Mouse (Mus musculus) thymus, postnatal 4 days (tissue): Measurements from ENCODE around the gene Ear14.
"Not testable (repeated sequence)": the region's sequence is repeated elsewhere in the genome, so short reads cannot be mapped to it uniquely, and the experiment has no call there.

ENCODE experiments used
- DNase-seq: peaks from one replicate; pipeline ENCODE4 v3.0.0; 2021

Ear14 gene

DNA sequence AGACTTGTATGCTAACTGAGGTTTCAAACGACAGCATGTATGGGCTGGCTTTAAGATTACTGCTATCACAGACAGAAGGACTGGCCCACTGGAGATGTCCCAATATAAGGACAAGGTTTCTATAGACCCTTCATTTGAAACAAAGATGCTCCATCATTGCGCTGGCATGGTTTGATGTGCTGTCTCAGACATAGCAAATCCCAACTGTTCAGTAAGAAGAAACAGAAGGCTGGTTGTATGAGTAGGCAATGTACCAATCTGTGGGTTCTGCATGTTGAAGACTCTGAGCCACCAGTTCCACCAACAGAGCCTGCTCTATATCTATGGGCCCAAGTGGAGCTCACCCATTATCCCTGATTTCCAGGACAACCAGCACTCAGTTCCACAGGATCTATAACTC, at the start of gene Ear14:
Ear14 (plus strand) TSS at position 277 of the 400 bp plus-strand sequence.
- DNase-seq, result no peak

DNA sequence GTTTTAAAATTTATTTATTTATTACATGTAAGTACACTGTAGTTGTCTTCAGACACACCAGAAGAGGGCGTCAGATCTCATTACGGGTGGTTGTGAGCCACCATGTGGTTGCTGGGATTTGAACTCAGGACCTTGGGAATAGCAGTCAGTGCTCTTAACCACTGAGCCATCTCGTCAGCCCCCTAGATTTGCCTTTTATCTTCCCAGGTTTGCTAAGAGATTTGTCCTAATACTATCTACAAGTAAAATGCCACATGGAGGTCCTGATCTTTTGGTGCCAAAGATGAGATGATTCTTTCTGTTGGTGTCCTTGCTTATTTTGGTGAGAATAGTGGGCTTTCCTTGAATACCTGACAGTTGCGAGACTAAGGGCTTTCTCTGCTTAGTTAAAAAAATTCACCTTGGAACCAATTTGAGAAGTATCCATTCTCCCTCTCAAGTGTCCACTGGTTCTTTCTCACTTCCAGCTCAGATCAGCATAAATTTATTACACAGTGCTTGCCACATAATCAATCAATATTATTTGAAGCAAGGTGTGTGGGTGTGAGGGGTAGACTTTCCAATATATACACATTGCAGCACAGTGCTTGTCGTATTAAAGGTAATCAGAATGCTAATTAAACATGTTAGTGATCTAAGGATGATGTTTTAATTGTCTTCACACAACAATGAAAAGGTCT, 47.0 kb upstream of the Ear14 start:
- no peak for DNase-seq

DNA sequence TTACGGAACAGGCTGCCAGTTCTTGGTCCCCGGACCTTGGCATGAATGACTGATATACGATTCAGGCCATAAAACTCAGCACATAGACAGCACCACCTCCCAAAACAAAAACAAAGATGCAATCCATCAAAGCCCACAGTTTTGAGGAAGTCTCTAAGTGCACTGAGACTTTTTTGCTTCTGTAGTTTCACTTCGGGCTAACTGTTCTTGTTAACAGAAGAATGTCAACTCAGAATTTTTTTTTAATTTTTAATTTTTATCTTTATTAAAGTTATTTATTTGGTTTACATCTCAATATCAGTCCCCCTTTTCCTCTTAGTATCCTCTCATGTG, 46.5 kb upstream of the Ear14 start:
- no peak for DNase-seq

DNA sequence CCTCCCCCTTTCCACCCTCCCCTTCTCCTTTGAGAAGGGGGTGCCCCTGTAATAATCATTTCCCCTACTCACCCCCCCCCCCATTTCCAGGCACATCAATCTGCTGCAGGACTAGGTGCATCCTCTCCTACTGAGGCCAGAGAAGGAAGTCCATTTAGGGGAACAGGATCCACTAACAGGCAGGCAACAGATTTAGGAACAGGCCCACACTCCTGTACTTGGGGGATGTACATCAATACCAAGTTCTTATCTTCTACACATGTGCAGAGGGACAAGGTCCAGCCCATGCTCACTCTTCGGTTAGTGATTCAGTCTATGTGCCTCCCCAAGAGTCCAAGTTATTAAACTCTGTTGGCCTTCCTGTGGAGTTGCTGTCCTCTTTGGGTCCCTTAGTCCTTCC, 46.1 kb upstream of the Ear14 start:
- DNase-seq, result no peak

DNA sequence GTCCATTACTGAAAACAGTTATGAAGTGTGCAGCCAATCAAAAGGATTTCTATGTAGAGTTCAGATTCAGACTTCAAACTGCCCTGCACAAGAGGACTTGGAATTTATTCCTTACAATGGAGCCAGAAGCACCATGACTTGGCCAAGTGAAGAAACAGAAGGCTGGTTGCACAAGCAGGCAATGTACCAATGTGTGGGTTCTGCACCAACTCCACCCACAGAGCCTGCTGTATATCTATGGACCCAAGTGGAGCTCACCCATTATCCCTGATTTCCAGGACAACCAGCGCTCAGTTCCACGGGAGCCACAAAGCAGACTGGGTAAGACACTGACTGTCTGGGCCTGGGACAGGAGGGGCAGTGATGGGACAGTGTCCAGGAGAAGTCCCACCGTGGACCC, 41.2 kb upstream of the Ear14 start, which contains the start of gene Rnase2b:
Rnase2b (plus strand) TSS at position 285 of the 400 bp plus-strand sequence.
- DNase-seq, result not testable (repeated sequence)

DNA sequence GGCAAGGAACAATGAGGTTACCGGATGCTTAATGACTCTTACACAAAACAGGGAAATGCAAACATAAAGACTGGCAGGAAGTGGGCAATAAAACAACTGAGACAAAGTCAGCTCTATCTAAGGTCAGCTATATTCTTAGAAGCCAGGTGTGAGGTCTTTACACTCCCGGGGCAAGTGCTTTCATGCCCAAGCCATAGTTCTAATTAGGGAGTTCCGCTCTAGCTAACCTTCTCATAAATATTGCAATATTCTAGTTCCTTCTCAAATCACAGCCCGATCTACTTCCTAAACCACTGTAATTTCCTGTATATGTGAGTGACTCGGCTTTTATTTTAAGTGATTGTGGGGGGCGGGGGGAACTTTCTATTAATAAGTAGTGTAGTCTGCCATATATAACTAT, 39.9 kb upstream of the Ear14 start:
- DNase-seq, result not testable (repeated sequence)

DNA sequence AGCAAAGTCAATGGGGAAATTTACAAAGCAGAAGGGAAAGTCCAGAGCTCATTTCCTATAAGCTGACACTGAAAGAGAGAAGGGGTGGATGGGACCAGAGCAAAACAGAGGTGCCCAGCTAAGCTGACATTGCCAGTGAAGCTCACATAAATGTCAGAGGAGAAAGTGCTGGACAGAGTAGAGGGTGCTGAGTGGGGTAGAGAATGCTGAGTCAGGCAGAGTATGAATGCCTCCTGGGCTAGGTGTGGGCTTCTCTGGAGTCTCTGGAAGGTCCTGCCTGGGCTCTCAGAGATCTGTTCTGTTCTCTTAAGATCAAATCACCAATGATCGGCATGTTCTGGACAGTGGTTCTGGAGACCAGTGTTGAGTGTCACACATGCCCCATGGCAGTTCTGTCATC, 37.8 kb upstream of the Ear14 start:
- no peak for DNase-seq

DNA sequence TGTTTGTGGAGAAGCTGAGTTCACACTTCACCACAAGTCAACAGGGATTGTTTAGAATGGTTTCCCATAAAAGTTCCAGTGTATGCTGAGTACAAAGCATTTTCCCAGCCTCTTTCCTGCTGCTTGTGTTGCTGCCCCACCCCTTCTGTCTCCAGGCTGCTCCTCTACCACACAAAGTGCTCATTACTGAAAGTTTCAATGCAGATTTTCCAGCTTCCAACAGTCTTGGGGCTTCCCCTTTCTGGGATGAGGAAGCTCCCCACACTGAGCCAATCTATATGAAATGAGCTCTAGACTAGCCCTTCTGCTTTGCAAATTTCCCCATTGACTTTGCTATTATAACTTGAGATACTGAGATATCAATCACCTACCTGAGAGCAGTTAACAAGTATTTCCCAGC, 37.1 kb upstream of the Ear14 start:
- no peak for DNase-seq

DNA sequence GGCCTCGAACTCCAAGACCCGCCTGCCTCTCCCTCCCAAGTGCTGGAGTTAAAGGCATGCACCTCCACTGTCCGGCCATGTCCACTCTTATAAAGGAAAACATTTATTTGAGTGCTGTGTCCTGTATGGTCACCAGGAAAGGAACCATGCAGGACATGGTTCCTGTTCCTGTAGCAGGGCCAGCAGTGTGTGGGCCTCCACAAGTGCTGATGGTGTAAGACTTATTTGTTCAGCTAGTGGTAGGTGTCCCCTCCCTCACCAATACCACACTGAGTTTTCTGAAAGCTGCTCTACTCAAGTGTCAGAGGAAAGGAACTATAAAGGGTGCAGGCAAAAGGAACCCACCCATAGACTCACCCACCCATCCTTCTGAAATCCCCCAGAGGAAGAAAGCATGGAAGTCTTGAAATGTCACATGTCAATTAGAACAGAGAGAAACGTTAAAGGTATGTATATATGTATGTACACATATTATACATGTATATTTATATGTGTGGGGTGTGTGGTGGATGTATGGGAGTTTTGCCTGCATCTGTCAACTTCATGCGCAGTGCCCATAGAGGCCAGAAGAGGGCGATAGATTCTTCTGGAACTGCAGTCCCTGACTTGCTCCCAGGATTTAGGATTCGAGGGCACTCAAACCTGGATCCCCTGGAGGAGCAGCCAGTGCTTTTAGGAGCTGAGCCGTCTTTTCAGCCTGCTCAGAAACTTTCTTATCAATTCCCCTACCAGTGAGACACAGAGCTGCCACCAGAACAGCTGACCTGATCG, 30.9 kb upstream of the Ear14 start:
- peak; percentile 37 for DNase-seq

DNA sequence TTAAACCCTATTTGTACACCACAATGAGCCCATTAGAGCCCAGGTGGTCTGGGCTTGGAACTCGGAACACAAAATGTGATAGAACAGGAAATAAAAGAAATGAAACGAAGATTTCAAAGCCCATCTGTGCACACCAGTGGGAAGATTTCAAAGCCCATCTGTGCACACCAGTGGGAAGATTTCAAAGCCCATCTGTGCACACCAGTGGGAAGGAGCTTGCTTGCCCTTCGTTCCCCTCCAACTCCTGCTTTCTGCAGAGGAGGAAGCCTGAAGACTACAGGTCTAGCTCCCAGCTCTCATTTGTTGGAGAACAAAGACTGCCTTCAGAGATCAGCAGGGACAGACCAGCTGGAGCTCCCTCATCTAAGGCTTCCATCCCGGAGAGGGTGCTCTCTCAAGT, 30.2 kb upstream of the Ear14 start:
- DNase-seq, result not testable (repeated sequence)

DNA sequence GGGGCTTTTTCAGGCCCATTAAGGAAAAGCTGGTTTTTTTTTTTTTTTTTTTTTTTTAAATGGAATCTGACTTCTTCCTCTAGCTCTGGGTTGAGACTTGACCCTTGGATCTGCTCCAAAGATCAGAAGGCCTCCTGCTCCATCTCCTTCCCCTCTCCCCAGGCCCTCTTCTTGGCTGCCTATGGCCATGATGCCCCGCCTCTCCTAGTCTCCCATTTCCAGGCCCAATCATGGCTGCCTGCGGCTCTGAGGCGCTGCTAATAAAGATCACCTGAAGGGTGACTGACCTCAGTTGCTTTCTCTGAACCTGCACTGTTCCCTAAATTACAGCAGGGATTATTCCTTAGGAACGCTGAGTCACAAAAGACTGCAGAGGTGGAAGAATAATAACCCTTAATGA, 29.3 kb upstream of the Ear14 start:
- DNase-seq, result no peak

DNA sequence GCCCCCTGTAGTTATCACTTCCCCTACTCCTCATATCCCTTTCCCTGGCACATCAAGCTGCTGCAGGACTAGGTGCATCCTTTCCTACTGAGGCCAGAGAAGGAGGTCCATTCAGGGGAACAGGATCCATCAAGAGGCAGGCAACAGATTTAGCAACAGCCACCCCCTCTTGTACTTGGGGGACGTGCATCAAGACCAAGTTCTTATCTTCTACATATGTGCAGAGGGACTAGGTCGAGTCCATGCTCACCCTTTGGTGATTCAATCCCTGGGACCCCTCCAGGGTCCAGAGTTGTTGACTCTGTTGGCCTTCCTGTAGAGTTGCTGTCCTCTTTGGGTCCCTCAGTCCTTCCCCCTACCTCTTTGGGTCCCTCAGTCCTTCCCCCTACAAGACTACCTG, 22.1 kb upstream of the Ear14 start:
- not testable (repeated sequence) for DNase-seq

DNA sequence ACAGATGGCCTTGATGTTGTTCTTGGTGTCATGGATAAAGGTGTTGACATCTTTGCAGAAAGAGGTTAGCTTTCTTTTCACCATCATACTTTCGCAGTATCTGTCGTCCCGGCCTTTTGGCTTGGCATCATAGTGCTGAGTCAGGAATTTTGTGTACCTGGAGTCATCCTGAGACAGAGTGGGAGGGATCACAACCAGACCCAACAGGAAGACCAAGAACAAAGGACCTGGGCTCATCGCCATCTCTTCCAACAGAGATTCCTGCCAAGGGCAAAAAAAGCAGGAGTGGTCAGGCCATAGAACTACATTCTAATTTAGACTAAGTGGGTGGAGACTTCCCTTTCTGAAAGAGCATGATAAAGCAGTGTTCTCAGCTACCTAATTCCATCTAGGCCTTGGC, 7.5 kb upstream of the Ear14 start:
- no peak for DNase-seq

DNA sequence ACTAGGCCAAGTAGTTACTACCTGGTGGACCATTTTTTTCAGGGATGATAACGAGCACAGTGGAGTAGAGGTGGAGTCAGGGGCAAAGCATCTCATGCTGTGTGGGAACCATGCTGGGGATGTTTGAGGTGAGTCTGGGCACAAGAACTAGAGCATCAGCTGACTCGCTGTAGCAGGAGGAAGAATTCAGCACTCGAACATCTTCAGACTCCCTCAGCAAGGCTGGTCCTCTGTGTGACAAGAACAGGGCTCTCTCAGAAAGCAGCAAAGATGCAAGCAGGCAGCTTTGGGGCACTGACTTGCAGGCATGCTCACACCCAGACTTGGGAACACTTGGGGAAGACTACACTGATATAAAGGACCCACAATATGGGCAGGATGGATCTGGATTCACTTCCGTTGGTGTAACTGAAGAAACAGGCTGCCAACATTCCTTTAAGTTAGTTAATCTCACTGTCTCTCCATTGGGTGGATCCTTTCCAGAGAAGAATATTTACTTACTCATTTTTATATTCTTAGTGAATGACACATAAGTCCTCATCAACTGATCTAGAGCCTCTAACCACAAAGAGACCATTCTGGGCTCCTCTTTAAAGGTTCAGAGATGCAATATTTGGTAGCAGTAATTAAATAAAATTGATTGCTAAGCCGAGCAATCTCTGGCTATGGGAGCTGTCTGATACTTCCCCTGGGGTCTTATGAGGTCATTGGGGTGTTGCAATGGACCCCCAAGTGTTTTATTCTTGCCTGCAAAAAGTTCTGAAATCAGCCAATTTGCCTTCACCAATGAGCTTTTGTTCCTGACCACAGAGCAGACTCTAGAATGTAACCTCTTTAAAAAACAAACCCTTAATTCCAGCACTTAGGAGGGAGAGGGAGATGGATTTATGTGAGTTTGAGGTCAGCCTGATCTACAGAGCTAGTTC, 3.8 kb upstream of the Ear14 start, which contains the start of gene Ang2:
Ang2 (minus strand) TSS at position 51 of the 926 bp plus-strand sequence.
- no peak for DNase-seq

DNA sequence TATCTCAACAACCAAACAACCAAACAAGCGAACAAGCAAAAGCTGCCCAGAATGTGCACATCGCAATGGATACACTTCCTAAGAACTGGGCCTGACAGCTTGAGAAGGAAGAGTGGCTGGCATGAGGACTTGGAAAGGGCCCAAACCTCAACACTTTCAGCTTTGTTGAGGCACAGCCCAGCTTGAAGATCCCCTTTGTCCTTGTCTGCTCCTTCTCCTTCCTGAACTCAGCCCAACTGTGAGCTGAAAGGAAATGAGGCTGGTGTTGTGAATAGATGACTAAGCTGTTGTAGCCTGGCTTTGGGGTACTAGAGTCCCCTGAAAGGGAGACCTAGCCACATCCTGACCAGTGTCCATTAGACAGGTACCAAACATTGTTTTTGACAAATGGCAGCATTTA, 3.1 kb upstream of the Ear14 start:
- DNase-seq, result no peak

DNA sequence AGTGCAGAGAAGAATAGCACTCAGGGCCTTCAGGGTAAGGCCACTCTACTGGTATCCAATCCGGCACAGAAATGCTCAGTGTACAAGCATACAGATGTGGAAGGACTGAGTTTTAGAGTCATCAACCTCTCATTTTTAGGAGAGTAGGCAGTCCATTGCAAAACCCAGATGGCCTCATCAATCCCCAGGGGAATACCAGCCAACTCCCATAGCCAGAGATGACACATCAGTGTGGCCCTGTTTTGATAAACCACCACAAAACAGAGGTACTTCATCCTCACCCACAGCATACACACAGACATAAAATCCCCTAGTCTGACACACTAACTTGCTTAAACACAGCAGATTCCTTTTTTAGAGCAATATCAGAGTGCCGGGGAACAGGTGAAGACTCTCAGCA, 2.7 kb upstream of the Ear14 start:
- DNase-seq, result no peak

DNA sequence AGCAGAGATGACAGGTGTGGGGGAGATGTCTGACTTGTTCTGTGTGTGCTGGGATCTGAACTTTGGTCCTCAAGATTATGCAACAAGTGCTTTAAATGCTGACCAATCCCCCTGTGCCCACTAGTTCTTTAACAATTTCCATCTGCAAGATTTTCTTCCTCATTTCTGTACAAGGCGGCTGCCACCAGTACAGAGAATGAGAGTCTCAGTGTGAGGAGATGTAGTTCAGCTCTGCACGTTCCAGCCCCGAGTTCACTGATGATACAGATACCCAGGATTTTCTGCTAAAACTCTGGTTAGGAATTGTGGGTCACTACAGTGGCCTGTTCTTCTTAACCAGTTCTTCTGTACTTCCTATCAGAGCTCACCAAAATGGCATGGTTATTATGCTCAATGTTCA, 16.9 kb downstream of the Ear14 start:
- not testable (repeated sequence) for DNase-seq

DNA sequence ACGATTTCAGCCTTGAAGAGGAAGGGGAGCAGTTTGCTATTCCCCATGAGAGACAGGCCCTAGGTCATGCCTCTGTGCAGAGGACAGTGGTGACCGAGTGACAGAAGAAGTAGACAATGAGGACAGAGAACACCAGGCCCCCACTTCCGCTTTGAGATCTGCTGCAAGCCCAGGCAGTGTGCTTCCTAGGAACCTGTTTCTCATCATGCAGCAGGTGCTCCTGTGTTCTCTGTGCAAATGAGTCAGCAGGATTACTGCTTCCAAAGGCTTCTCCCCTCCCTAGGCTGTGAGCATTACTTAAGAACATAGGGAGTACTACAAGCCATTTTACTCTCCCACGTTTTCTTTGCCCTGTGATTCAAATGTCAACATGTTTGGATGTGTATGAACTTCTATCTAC, 26.5 kb downstream of the Ear14 start:
- not testable (repeated sequence) for DNase-seq

DNA sequence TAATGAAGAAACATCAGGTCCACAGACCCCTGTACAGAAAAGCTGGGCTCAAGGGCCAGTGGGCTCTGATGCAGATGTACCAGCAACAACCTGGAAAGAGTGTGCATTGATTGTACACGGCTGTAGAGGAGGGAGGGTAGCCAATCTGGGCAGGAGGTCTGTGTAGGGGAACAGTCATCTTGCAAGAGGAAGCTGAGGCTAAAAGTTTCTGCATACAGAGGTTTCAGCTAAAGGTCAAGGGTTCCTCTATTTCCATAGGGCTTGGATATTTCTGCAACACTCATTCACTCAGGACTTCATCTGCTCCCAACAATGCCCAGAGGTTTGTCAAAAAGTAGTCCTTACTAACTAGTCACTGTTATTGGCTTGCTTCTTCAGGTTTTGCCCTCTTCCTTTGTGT, 34.3 kb downstream of the Ear14 start:
- not testable (repeated sequence) for DNase-seq

DNA sequence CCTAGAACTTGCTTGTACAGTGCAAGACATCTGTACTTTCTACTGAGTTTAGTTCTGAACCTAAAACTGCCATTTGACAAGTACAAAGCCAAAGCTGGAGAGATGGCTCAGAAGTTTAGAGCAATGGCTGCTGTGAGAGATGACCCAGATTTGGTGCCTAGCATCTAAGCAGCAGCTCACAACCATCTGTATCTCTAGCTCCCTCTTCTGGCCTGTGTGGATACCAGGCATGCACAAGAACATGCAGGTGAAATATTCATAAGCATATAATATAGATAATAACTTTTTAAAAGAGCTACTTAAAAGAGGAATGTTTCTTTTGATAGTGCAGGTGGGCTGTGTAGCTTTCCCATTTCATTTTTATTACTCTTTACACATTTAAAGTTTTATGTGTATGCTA, 37.7 kb downstream of the Ear14 start:
- DNase-seq, result peak; percentile 12

DNA sequence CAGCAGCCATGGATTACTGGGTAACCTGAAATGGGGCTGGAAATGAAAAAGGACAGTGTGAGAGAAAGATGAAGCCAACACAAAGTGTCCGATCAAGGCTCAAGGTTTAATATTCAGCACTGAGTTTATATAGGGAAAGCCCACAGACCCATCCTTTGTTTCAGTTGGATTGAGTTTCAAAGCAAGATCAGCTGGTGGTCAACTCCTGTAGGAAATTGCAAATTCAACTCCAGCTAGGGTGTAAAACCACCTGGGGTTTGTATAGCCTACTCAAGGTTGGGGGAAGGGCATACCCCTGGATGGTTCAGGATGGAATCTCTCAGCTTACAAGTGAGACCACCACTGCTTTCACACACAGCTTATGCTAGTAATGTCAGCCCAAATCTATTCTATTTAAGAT, 44.5 kb downstream of the Ear14 start:
- no peak for DNase-seq

DNA sequence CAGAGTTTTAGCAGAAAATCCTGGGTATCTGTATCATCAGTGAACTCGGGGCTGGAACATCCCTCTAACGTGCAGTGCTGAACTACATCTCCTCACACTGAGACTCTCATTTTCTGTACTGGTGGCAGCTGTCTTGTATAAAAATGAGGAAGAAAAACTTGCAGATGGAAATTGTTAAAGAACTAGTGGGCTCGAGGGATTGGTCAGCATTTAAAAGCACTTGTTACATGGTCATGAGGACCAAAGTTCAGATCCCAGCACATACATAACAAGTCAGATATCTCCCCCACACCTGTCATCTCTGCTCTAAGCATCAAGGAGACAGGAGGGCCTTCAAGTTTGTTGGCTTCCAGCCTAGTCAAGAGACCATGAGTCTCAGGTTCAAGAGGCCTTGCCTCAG, 47.2 kb downstream of the Ear14 start:
- no peak for DNase-seq

DNA sequence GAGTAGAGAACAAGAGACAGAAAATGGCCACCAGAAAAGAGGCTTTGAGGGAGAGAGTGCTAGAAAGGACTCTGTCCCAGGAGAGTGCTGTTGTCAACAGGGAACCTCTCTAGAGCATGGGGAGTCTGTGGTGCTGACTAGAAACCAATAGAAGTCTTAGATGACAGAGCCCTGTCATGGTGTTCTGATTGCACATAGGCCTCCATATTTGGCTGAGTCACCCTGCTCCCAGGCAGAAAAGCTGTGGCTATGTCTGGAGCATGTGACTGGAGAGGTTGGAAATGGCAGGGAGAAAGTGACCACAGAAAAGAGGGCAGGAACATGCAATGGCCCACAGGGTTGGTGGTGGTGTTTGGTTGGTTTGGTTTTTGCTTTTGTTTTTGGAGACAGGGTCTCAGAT, 49.0 kb downstream of the Ear14 start:
- DNase-seq, result not testable (repeated sequence)
